Mouse (Mus musculus) spleen, embryonic (tissue): ENCODE results near the gene Arid1b.

Experiments
- CTCF ChIA-PET: fragments of 350-600 bp; sonication (Branson Sonifier 250); formaldehyde crosslinking; loops from one replicate; lab custom pipeline; 2022; lab: Charles Lee

Gene Arid1b

DNA sequence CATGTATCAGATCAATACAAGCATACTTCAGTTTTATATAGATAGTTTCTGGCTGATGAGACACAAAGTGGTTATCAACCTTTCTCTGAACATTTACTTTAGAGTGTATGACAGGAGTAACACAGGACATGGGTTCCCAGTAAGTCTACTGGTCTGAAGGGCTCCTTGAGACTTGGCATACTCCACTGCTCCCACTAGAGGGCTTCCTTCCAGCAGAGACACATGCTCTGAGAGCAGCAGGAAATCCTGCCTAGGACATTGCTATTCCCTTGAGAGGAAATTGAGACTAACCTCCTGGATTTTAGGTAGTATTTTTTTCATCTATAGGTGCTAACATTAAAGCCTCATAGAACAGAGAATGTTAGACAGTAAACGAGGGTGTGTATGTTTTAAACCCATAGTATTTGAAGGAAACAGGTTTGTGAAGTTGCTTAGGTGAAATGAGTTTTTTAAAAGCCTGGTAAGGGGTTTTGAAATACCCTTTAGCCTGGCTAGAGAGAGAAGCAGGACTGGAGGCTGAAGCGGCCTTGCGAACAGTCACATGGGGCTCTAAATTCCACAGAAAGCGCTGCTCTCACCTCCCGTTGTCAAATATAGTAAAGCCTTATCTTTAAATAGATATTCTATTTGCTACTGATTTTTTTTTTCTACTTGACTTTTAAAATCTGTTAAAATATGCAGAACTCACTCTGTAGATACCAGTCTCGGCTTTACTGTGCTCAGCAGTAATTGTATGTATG is 207.9 kb downstream of the Arid1b start:
- CTCF ChIA-PET = interaction anchor here (0.6 kb wide), 1 partner anchor 349 kb away, joined by 3 read pairs; no protein-coding TSS in a partner anchor

- CTCF ChIA-PET = interaction anchor here (0.6 kb wide), 1 partner anchor 26 kb away, joined by 4 read pairs; no protein-coding TSS in a partner anchor
These were observed 208.6 kb downstream of the Arid1b start for GRCm38 (mm10) chr17:5202756-5203155.

DNA sequence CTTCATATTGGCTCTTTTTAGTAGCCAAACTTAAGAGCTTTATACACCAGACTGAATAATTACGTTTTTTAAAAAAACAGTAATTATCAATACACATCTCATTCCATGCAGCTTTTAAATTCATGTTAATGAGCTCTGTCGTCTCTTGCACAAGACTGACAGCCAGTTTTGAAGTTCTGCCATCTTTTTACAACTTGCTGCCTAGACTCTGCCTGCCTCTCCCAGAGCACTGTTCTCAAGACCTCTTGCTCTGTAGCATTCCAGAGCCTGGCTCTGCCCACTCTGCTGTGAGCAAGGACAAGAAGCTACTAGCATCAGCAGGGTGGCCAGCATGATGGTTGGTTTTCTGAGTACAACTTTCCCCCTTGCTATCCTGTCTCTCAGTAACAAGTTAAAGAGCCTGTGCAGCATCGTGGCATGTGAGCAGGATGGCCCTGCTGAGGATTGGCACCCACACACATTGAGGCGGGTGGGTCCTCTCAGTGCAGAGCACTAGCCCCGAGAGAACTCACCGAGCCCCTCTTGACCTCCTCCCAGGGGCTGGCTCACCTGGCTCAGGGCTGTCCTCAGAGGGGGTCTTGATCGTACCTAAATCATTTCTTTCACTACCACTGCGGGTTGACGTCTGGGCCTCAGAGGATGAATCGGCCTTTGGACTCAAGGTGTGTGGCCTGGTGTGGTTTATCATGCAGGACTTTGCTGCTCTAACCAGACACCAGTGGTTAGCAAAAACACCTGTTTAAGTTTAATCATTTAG is 209.4 kb downstream of the Arid1b start:
- CTCF ChIA-PET = interaction anchor here (0.6 kb wide), 1 partner anchor 13 kb away, joined by 3 read pairs; no protein-coding TSS in a partner anchor

GRCm38 (mm10) chr17:5204103-5204665 is 210.1 kb downstream of the Arid1b start:
- CTCF ChIA-PET = interaction anchor here (0.6 kb wide), 1 partner anchor 13 kb away, joined by 3 read pairs; no protein-coding TSS in a partner anchor

- CTCF ChIA-PET = interaction anchor here (0.8 to 1.1 kb wide), 2 partner anchors 9 to 117 kb away, joined by 3 to 5 read pairs; no protein-coding TSS in a partner anchor
These were observed 211.0 kb downstream of the Arid1b start for GRCm38 (mm10) chr17:5205163-5205581.

DNA sequence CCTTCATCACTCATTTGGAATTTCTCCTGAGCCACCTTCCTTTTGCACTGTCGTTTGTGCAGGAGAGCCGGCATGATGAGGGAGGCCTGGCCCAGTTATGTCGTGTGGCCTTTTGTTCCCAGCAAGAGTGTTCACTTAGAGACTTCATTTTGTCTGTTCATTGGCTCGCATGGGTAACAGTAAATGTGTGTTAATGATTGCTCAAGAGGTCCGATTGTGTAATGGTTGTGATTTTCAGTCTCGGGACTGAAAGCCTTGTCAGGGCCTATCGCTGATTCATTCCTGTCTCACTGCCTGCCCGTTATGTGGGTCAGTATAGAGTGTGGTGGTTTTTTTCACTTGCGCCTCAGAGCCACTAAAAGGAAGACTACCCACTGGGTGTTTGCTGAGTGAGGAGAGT is 212.6 kb downstream of the Arid1b start:
- CTCF ChIA-PET = no interaction called here

DNA sequence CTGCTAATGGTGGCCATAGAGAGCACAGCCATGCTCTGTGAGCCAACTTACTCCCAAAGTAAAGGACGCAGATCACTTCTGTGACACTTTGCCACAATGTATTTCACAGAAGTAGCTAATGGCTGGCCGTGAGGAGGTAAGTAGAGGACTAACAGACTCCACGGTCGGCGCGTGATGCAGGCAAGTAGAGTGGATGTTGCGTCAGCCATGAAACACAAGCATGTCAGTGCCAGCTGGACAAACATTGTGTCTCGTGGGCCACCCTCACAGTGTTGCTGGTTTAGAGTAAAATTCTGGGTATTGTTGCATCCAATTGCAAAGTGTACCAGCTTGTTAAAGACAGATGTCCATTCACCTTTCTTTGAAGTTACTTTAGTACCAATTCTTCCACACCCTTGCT is 213.7 kb downstream of the Arid1b start:
- CTCF ChIA-PET = interaction anchor here (0.8 to 1.4 kb wide), 5 partner anchors 9 to 44 kb away, joined by 3 to 13 read pairs (median 5); no protein-coding TSS in a partner anchor

DNA sequence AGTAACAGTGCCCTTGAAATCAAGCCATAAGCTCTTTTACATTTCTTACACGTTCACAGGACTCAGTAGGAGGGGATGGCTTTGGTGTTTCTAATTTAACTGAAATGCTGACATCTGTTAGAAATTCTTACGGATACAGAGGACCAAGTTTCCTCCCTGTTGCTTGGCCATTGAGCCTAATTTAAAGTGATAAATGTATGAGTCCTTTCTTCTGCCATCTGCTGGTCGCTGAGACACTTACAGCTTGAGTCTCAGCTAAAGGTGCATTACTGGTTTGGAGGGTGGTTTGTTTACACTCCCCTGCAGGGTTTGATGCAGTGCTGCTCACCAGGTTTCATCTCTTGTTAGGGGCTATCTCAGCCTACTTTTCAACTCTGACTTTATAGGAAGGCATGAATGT is 214.2 kb downstream of the Arid1b start:
- CTCF ChIA-PET = interaction anchor here (0.5 to 1.4 kb wide), 6 partner anchors 8 to 44 kb away, joined by 3 to 13 read pairs (median 4); no protein-coding TSS in a partner anchor

- CTCF ChIA-PET = interaction anchor here (1.4 kb wide), 1 partner anchor 43 kb away, joined by 3 read pairs; no protein-coding TSS in a partner anchor
These were observed 214.9 kb downstream of the Arid1b start for GRCm38 (mm10) chr17:5209076-5209475.

GRCm38 (mm10) chr17:5210101-5210727 is 216.1 kb downstream of the Arid1b start:
- CTCF ChIA-PET = interaction anchor here (0.6 kb wide), 1 partner anchor 112 kb away, joined by 5 read pairs; no protein-coding TSS in a partner anchor

DNA sequence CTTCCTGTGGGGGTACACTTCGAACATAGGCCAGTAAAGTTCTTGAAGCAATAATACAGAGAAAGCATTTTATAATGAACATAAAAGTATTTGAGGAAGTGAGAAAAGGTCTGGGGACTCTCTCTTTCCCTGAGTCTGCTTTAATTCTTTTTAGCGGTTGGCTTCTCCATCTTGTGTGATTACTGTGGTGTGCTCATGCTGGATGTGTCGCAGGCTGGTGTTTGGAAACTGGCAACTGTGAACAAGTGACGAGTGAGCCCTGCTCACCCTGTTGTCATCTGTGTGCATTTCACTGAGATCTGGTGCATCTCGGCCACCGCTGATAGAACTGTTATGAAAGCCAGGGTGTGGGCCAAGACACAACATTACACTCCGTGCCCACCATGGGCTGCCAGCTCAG is 216.8 kb downstream of the Arid1b start:
- CTCF ChIA-PET = interaction anchor here (0.6 kb wide), 1 partner anchor 112 kb away, joined by 5 read pairs; no protein-coding TSS in a partner anchor

GRCm38 (mm10) chr17:5212166-5212565 is 218.0 kb downstream of the Arid1b start:
- CTCF ChIA-PET = interaction anchor here (0.6 kb wide), 1 partner anchor 21 kb away, joined by 4 read pairs; no protein-coding TSS in a partner anchor

DNA sequence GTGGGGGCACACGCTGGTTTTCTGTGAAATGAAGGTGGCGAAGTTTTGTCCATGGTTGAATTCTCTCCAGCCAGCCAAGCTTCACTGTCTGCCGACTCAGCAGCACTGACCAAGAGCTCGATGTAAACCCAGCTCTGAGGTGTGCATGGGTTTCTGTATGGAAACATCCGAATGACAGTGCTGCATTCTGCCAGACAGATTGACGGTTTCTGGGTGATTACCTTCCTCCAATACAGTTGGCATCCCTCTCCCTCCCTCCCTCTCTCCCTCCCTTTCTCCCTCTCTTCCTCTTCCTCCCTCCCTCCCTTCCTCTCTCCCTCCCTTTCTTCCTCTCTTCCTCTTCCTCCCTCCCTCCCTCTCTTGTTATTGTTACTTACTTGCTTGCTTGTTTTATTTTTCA is 219.3 kb downstream of the Arid1b start:
- CTCF ChIA-PET = interaction anchor here (0.6 to 0.7 kb wide), 2 partner anchors 9 to 17 kb away, joined by 4 read pairs; no protein-coding TSS in a partner anchor

GRCm38 (mm10) chr17:5215352-5215751 is 221.2 kb downstream of the Arid1b start:
- CTCF ChIA-PET = interaction anchor here (1.2 kb wide), 1 partner anchor 19 kb away, joined by 4 read pairs; no protein-coding TSS in a partner anchor

GRCm38 (mm10) chr17:5216965-5217546 is 222.9 kb downstream of the Arid1b start:
- CTCF ChIA-PET = interaction anchor here (0.6 to 1.1 kb wide), 4 partner anchors 9 to 210 kb away, joined by 3 to 6 read pairs (median 4); no protein-coding TSS in a partner anchor

- CTCF ChIA-PET = no interaction called here
These were observed 224.0 kb downstream of the Arid1b start for GRCm38 (mm10) chr17:5217852-5218845.

- CTCF ChIA-PET = no interaction called here
These were observed 224.9 kb downstream of the Arid1b start for GRCm38 (mm10) chr17:5218955-5219557.

- CTCF ChIA-PET = no interaction called here
These were observed 226.9 kb downstream of the Arid1b start for GRCm38 (mm10) chr17:5221041-5221440.
